Mouse (Mus musculus) forebrain, embryonic 11.5 days (tissue): Measurements from ENCODE around the gene Tubd1. TPM values are rescaled to one million over a fixed set of nuclear protein-coding genes. Genes with fewer than 3 reads are reported as not detected.

Experiments
- ATAC-seq: fragments of 200-750 bp; cut with Nextera tagmentation; replicated peaks from 2 replicates; pipeline ENCODE4 v1.8.0; 2017; ENCODE audit warnings: moderate TSS enrichment; ENCODE audit not compliant: low FRiP score
- DNase-seq: peaks from one replicate; pipeline ENCODE4 v3.0.0-alpha.2; 2017; ENCODE audit warnings: low spot score
- H3K27ac ChIP-seq: fragments of 300-500 bp; sonication (generic); 2 replicates; pipeline ENCODE4 v1.5.1; 2014; ENCODE audit warnings: low read depth, low read length
- H3K27me3 ChIP-seq: fragments of 300-500 bp; sonication (generic); 2 replicates; pipeline ENCODE4 v1.6.1; 2014; ENCODE audit warnings: mild to moderate bottlenecking, low read length, mixed read lengths; ENCODE audit not compliant: control insufficient read depth, insufficient read depth
- H3K36me3 ChIP-seq: fragments of 300-500 bp; sonication (generic); 2 replicates; pipeline ENCODE4 v1.6.1; 2014; ENCODE audit warnings: mild to moderate bottlenecking, low read length, moderate library complexity, mixed read lengths; ENCODE audit not compliant: control insufficient read depth, insufficient read depth
- H3K4me1 ChIP-seq: fragments of 300-500 bp; sonication (generic); replicated peaks from 2 replicates; pipeline ENCODE4 v1.6.1; 2014; ENCODE audit warnings: low read length, mixed read lengths; ENCODE audit not compliant: control insufficient read depth, insufficient read depth
- H3K4me2 ChIP-seq: fragments of 300-500 bp; sonication (generic); 2 replicates; pipeline ENCODE4 v1.6.1; 2014; ENCODE audit warnings: low read depth, mild to moderate bottlenecking, low read length, moderate library complexity, mixed read lengths; ENCODE audit not compliant: severe bottlenecking
- H3K4me3 ChIP-seq: fragments of 300-500 bp; sonication (generic); 2 replicates; pipeline ENCODE4 v1.5.1; 2014; ENCODE audit warnings: low read depth, low read length
- H3K9ac ChIP-seq: fragments of 300-500 bp; sonication (generic); 2 replicates; pipeline ENCODE4 v1.6.1; 2014; ENCODE audit warnings: low read length
- H3K9me3 ChIP-seq: fragments of 300-500 bp; sonication (generic); 2 replicates; pipeline ENCODE4 v1.6.1; 2016; ENCODE audit warnings: low read length, mixed read lengths; ENCODE audit not compliant: control insufficient read depth
- WGBS: fragments of 180-500 bp; shearing (Covaris S2); extraction: QIAGEN DNeasy Blood & Tissue Kit; methylation state at CpG from one replicate; pipeline ENCODE4 v1.1.7; 2014; 5-methylcytosine and 5-hydroxymethylcytosine counted together
- polyA plus RNA-seq: library from polyadenylated mRNA; unstranded; fragments of >200 nt; fragmentation: Nextera tagmentation; extraction: Ambion mirVana; gene quantifications from 2 replicates; pipeline ENCODE4 v1.2.1, GENCODE M21; 2014

Tubd1 gene
- polyA plus RNA-seq, 1 experiment from 2014 or later, result 13.9 TPM

GRCm38 (mm10) chr11:86571047-86571855 is 26.5 kb downstream of the Tubd1 start:
- no peak for ATAC-seq
- 48% methylated on average over 15 of the region's 15 CpGs for WGBS
- no peaks in the 10 kb centered on the region; the same call in 1 of the 2 replicates for H3K4me1 ChIP-seq
- H3K36me3 ChIP-seq, result no peaks in the 10 kb centered on the region
- no peak overlapping the region for H3K4me2 ChIP-seq
- 0 out of 2 replicates have a peak overlapping the region, but pooled peaks have one; percentile 27 for H3K27ac ChIP-seq
- no peaks in the 10 kb centered on the region for H3K9me3 ChIP-seq
- DNase-seq, result no peak
- no peak overlapping the region for H3K9ac ChIP-seq
- H3K27me3 ChIP-seq, result no peaks in the 10 kb centered on the region
- H3K4me3 ChIP-seq, result no peak overlapping the region

GRCm38 (mm10) chr11:86571871-86572270 is 27.1 kb downstream of the Tubd1 start:
- 71% methylated on average over 4 of the region's 4 CpGs for WGBS
- no peak overlapping the region for H3K9ac ChIP-seq
- no peak overlapping the region for H3K4me2 ChIP-seq
- no peaks in the 10 kb centered on the region for H3K9me3 ChIP-seq
- no peak overlapping the region for H3K4me3 ChIP-seq
- ATAC-seq (no peak), DNase-seq (no peak)
- H3K4me1 ChIP-seq, result no peaks in the 10 kb centered on the region; the same call in 1 of the 2 replicates
- H3K27ac ChIP-seq, result no peak overlapping the region
- H3K36me3 ChIP-seq, result no peaks in the 10 kb centered on the region
- no peaks in the 10 kb centered on the region for H3K27me3 ChIP-seq

GRCm38 (mm10) chr11:86572623-86573022 is 27.8 kb downstream of the Tubd1 start:
- Histone ChIP-seq H3K9ac (no peak overlapping the region), H3K4me3 (no peak overlapping the region), H3K4me1 (no peaks in the 10 kb centered on the region; the same call in 1 of the 2 replicates), H3K27me3 (no peaks in the 10 kb centered on the region), H3K9me3 (no peaks in the 10 kb centered on the region), H3K4me2 (no peak overlapping the region), H3K27ac (no peak overlapping the region), H3K36me3 (no peaks in the 10 kb centered on the region)
- DNase-seq (no peak), ATAC-seq (no peak)
- 74% methylated on average over 2 of the region's 2 CpGs for WGBS

GRCm38 (mm10) chr11:86573646-86574231 is 28.9 kb downstream of the Tubd1 start:
- H3K36me3 ChIP-seq, result no peaks in the 10 kb centered on the region
- WGBS, result 93% methylated on average over 6 of the region's 6 CpGs
- no peak overlapping the region for H3K27ac ChIP-seq
- H3K9me3 ChIP-seq, result no peaks in the 10 kb centered on the region
- H3K4me3 ChIP-seq, result no peak overlapping the region
- no peak for ATAC-seq
- no peak for DNase-seq
- no peak overlapping the region for H3K4me2 ChIP-seq
- no peaks in the 10 kb centered on the region for H3K27me3 ChIP-seq
- H3K4me1 ChIP-seq, result no peaks in the 10 kb centered on the region; the same call in 1 of the 2 replicates
- H3K9ac ChIP-seq, result no peak overlapping the region

GRCm38 (mm10) chr11:86574408-86574807 is 29.6 kb downstream of the Tubd1 start:
- H3K9me3 ChIP-seq, result no peaks in the 10 kb centered on the region
- H3K36me3 ChIP-seq, result no peaks in the 10 kb centered on the region
- no peak overlapping the region for H3K4me2 ChIP-seq
- no peak for ATAC-seq
- no peaks in the 10 kb centered on the region; the same call in 1 of the 2 replicates for H3K4me1 ChIP-seq
- 68% methylated on average over 2 of the region's 2 CpGs for WGBS
- no peak overlapping the region for H3K9ac ChIP-seq
- no peak overlapping the region for H3K4me3 ChIP-seq
- DNase-seq, result no peak
- H3K27me3 ChIP-seq, result no peaks in the 10 kb centered on the region
- no peak overlapping the region for H3K27ac ChIP-seq

- DNase-seq, result no peak
- 87% methylated on average over 7 of the region's 7 CpGs for WGBS
Measured at GRCm38 (mm10) chr11:86575632-86576378, 31.0 kb downstream of the Tubd1 start.

GRCm38 (mm10) chr11:86577231-86577630 is 32.4 kb downstream of the Tubd1 start:
- WGBS, result 81% methylated on average over 4 of the region's 4 CpGs
- Histone ChIP-seq H3K4me3 (no peak overlapping the region), H3K36me3 (no peaks in the 10 kb centered on the region), H3K27me3 (no peaks in the 10 kb centered on the region), H3K4me1 (no peaks in the 10 kb centered on the region), H3K9me3 (no peaks in the 10 kb centered on the region), H3K4me2 (no peak overlapping the region), H3K9ac (no peak overlapping the region), H3K27ac (no peak overlapping the region)
- ATAC-seq, result no peak
- DNase-seq, result no peak

More at GRCm38 (mm10) chr11:86575632-86576378, 31.0 kb downstream of the Tubd1 start:
- Histone ChIP-seq H3K4me1 (no peaks in the 10 kb centered on the region; the same call in 1 of the 2 replicates), H3K9me3 (no peaks in the 10 kb centered on the region), H3K4me3 (no peak overlapping the region), H3K27me3 (no peaks in the 10 kb centered on the region), H3K36me3 (no peaks in the 10 kb centered on the region), H3K9ac (no peak overlapping the region), H3K4me2 (no peak overlapping the region), H3K27ac (no peak overlapping the region)
- no peak for ATAC-seq

GRCm38 (mm10) chr11:86578106-86578808 is 33.5 kb downstream of the Tubd1 start:
- Histone ChIP-seq H3K9me3 (no peaks in the 10 kb centered on the region), H3K36me3 (no peaks in the 10 kb centered on the region), H3K9ac (no peak overlapping the region), H3K27me3 (no peaks in the 10 kb centered on the region), H3K4me3 (no peak overlapping the region), H3K4me2 (no peak overlapping the region), H3K4me1 (no peaks in the 10 kb centered on the region), H3K27ac (no peak overlapping the region)
- no peak for ATAC-seq
- no peak for DNase-seq
- 85% methylated on average over 6 of the region's 6 CpGs for WGBS
